Mouse (Mus musculus) ES-Bruce4 (cell line): ENCODE results near the gene Camkmt. TPM values are rescaled to one million over a fixed set of nuclear protein-coding genes. Genes with fewer than 3 reads are reported as not detected.

Experiments used
- H3K27ac ChIP-seq: 2 replicates; pipeline ENCODE4 v1.5.1; 2012; ENCODE audit warnings: low read length, inconsistent platforms; ENCODE audit not compliant: insufficient read depth
- H3K27me3 ChIP-seq: 2 replicates; pipeline ENCODE4 v1.6.1; 2012; ENCODE audit warnings: mild to moderate bottlenecking, low read length, inconsistent platforms; ENCODE audit not compliant: control insufficient read depth, poor library complexity, insufficient read depth, severe bottlenecking
- H3K36me3 ChIP-seq: 2 replicates; pipeline ENCODE4 v1.6.1; 2012; ENCODE audit warnings: inconsistent platforms, mild to moderate bottlenecking, low read length, moderate library complexity; ENCODE audit not compliant: control insufficient read depth, poor library complexity, insufficient read depth, severe bottlenecking
- H3K4me1 ChIP-seq: one replicate; pipeline ENCODE4 v1.8.1; 2011; ENCODE audit warnings: low read length; ENCODE audit not compliant: control insufficient read depth, insufficient read depth
- H3K4me3 ChIP-seq: 2 replicates; pipeline ENCODE4 v1.5.1; 2011; ENCODE audit warnings: low read depth, mild to moderate bottlenecking, low read length
- H3K9ac ChIP-seq: 2 replicates; pipeline ENCODE4 v1.6.1; 2012; ENCODE audit warnings: low read depth, mild to moderate bottlenecking, inconsistent platforms; ENCODE audit not compliant: poor library complexity, severe bottlenecking
- H3K9me3 ChIP-seq: replicated peaks from 2 replicates; pipeline ENCODE4 v1.6.1; 2012; ENCODE audit warnings: mild to moderate bottlenecking, low read length, inconsistent platforms; ENCODE audit not compliant: control insufficient read depth, poor library complexity, insufficient read depth, severe bottlenecking
- CTCF ChIP-seq: IDR thresholded peaks from one replicate; pipeline ENCODE4 v1.8.1; 2011; ENCODE audit warnings: low read depth, low read length
- EP300 ChIP-seq: IDR thresholded peaks from 2 replicates; pipeline ENCODE4 v1.6.1; 2011; ENCODE audit warnings: low read depth, low read length; ENCODE audit not compliant: insufficient read depth
- POLR2A ChIP-seq: IDR thresholded peaks from one replicate; pipeline ENCODE4 v1.8.1; 2011; ENCODE audit warnings: low read length; ENCODE audit not compliant: insufficient read depth
- polyA plus RNA-seq: library from polyadenylated mRNA; stranded (reverse); fragments of >200 nt; gene quantifications from 2 replicates; pipeline ENCODE4 v1.2.4, GENCODE M21; 2011; ENCODE audit warnings: low read depth; ENCODE audit not compliant: missing spikeins, insufficient read depth, insufficient read length

Gene Camkmt
- polyA plus RNA-seq, 1 experiment: 3.7 TPM

DNA sequence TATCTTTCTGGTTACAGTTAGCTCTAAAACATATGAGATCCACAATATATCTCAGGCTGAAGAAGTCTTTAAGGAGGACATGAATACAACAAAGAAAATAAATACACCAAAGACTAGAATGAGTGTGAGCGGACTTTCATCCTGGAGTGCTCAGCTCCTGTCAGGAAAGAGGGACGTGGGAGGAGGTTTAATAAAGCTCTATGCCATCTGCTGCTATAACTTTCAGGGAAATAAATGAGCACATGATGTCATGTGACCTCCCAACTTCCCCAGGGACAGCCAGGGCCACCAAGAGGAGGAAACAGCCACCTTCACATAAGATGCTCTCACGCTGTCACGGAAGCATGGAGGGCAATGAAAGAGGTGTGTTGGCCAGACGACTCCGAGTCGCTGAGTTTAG lies 151.8 kb downstream of the Camkmt start:
- no peak for TF ChIP-seq EP300
- TF ChIP-seq POLR2A: no peak
- no peak for TF ChIP-seq CTCF

DNA sequence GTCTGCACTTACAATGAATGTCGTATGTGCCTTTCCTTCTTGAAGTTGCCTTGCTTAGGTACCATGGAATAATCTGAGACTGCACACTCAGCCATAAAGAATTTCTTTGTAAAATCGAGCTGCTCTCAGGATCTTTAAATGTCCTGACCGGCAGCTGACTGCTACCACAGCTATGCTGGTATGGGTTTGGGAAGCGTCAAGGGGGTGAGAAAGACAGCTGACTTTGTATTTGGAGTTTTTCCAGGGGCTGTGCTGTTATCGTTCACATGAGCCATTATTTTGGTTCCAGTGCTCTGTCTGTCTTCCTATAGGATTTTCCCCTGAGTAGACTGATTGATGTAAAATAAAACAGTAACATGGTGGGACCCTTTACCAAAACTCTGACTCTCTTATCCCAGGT lies 158.6 kb downstream of the Camkmt start:
- no peak overlapping the region for H3K27ac ChIP-seq
- TF ChIP-seq POLR2A (no peak), CTCF (no peak), EP300 (no peak)
- no peak overlapping the region for H3K9ac ChIP-seq
- H3K4me1 ChIP-seq: no peaks in the 10 kb centered on the region
- H3K4me3 ChIP-seq: no peak overlapping the region
- H3K9me3 ChIP-seq: no peaks in the 10 kb centered on the region
- no peaks in the 10 kb centered on the region for H3K36me3 ChIP-seq
- H3K27me3 ChIP-seq: no peaks in the 10 kb centered on the region

More for the DNA sequence above, 151.8 kb downstream of the Camkmt start:
- H3K36me3 ChIP-seq: no peaks in the 10 kb centered on the region
- H3K9ac ChIP-seq: no peak overlapping the region
- H3K9me3 ChIP-seq: no peaks in the 10 kb centered on the region
- no peaks in the 10 kb centered on the region for H3K4me1 ChIP-seq
- H3K27ac ChIP-seq: no peak overlapping the region
- no peaks in the 10 kb centered on the region for H3K27me3 ChIP-seq
- no peak overlapping the region for H3K4me3 ChIP-seq

DNA sequence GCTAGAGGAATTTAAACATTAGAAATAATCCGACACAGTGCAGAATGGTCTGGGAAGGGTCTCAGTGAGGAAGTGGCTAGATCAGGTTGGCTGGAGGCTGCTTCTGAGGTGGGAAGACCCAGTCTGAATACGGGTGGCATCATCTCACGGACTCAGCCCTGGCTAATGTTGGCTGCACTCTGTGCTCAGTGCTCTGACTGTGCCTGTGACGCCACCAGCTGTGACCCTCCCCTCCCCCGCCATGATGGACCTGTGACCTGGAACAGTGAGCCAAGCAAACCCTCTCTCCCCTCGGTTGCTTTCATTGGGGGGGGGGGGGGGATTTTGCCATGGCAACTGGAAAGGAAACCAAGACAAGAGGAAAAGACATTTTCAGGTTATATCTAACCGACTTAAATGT lies 159.4 kb downstream of the Camkmt start:
- H3K4me3 ChIP-seq: no peak overlapping the region
- TF ChIP-seq CTCF: no peak
- TF ChIP-seq POLR2A: no peak
- no peak for TF ChIP-seq EP300
- H3K9me3 ChIP-seq: no peaks in the 10 kb centered on the region
- H3K27ac ChIP-seq: no peak overlapping the region
- H3K27me3 ChIP-seq: no peaks in the 10 kb centered on the region
- no peaks in the 10 kb centered on the region for H3K4me1 ChIP-seq
- no peaks in the 10 kb centered on the region for H3K36me3 ChIP-seq
- H3K9ac ChIP-seq: no peak overlapping the region

DNA sequence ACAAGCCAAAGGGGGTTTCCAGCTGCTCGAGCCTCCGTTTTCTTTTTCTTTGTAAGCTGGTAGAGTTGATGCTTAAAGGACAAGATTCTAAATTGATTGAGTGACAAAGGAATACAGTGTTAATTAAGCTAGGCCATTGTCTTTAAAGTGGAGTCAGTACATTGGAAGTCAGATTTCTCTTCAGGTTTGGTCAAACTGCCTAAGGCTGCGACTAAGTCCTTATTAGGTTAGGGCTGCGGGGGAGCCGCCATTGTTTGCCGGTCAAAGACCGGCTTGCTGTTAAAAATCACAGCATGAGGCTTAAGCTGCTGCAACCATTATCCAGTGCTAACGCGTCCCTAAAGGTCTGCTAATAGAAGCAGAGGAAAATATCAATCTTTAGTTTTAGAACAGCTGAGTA lies 166.6 kb downstream of the Camkmt start:
- Histone ChIP-seq H3K9me3 (no peaks in the 10 kb centered on the region), H3K27me3 (no peaks in the 10 kb centered on the region), H3K4me1 (no peaks in the 10 kb centered on the region), H3K9ac (no peak overlapping the region), H3K36me3 (no peaks in the 10 kb centered on the region), H3K27ac (no peak overlapping the region), H3K4me3 (no peak overlapping the region)
- no peak for TF ChIP-seq CTCF
- 0 out of 2 replicates have a peak, but pooled peaks have one; percentile 4 for TF ChIP-seq EP300

DNA sequence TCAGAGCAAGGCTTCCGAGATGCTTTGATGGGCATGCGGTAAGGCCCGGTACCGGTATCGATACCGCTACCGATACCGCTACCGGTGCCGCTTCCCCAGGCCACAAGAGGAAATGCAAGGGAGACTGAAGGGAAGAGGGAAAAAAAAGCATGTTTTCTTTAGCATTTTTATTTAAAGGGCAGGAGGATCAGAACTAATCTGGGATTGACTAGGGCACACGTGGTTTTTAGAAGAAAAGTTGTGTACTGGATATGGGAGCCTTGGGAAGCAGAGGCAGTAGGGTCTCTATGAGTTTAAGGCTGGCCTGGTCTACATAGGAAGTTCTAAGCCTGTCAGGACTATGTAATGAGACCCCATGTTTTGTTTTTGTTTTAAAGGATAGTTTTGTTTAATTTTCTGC lies 167.0 kb downstream of the Camkmt start:
- H3K27me3 ChIP-seq: no peaks in the 10 kb centered on the region
- H3K27ac ChIP-seq: no peak overlapping the region
- no peaks in the 10 kb centered on the region for H3K36me3 ChIP-seq
- no peaks in the 10 kb centered on the region for H3K4me1 ChIP-seq
- TF ChIP-seq CTCF (no peak), EP300 (no peak), POLR2A (no peak)
- no peaks in the 10 kb centered on the region for H3K9me3 ChIP-seq
- no peak overlapping the region for H3K4me3 ChIP-seq
- H3K9ac ChIP-seq: no peak overlapping the region

DNA sequence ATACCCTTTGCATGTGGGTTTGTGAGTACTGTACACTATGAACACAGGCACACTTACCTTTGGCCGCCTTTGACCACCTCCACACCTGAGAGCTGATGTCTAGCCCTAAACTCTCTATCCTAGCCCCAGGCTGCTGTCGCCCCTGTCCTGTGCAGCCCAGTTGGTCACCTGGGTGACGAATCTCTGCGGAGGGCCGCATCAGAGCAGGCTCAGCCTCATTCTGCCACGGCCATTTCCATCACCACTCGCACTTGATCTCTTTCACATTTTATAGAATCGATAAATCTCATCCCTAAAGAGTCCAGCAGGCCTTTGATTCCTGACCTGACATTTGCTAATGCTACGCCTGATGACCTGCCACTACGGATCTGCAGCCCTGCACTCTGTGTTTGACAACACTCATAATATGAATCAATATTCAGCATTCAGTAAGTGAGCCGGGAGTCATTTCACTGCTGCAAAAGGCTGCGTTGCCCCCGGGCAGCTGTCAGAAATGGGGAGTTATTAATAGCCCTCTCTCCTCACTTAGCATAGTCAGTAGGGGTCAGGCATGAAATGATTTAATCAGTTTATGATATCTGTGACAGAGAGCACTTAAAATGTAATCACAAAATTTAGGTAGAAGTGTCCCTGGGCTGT lies 168.5 kb downstream of the Camkmt start:
- H3K4me1 ChIP-seq: no peaks in the 10 kb centered on the region
- no peaks in the 10 kb centered on the region for H3K36me3 ChIP-seq
- H3K4me3 ChIP-seq: no peak overlapping the region
- H3K27ac ChIP-seq: no peak overlapping the region
- H3K27me3 ChIP-seq: no peaks in the 10 kb centered on the region
- no peak overlapping the region for H3K9ac ChIP-seq
- no peaks in the 10 kb centered on the region for H3K9me3 ChIP-seq
- TF ChIP-seq EP300: no peak
- TF ChIP-seq POLR2A: no peak
- TF ChIP-seq CTCF: no peak

DNA sequence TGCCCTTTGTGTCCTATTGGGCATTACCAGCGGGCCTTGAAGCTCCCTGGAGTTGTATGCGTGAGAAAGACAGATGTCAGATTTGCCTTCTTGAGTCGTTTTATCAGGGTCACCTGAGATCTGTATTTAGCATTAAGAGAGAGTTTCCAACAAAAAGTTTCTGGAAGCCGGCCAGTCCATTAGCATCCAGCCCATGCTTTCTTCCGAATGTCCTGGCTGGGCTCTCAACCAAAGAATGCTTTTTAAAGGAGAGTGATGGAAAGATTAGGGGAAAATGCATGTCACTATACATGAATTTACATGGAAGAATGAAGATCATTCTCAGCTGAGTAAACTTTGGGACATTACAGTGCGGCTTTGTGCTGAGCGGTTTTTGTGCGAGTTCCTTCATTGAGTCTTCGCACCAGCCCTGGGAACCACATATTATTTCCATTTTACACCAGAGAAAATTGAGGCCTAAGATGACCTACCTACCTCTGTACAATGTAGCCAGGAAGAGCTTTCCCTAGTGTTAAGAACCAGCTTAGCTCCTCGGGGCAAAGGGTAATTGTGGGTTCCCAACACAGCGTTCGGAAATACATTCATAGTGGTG lies 176.6 kb downstream of the Camkmt start:
- Histone ChIP-seq H3K9me3 (no peaks in the 10 kb centered on the region), H3K4me3 (no peak overlapping the region), H3K36me3 (no peaks in the 10 kb centered on the region), H3K27me3 (no peaks in the 10 kb centered on the region), H3K27ac (no peak overlapping the region), H3K4me1 (no peaks in the 10 kb centered on the region), H3K9ac (no peak overlapping the region)
- TF ChIP-seq POLR2A: no peak
- no peak for TF ChIP-seq CTCF
- TF ChIP-seq EP300: no peak
